Mouse (Mus musculus): ENCODE measurements around the gene Hsp90ab1.

The Hsp90ab1 gene

GRCm38 (mm10) chr17:45578843-45579242 is 5.8 kb upstream of the Hsp90ab1 start:
- no peak for DNase-seq

DNA sequence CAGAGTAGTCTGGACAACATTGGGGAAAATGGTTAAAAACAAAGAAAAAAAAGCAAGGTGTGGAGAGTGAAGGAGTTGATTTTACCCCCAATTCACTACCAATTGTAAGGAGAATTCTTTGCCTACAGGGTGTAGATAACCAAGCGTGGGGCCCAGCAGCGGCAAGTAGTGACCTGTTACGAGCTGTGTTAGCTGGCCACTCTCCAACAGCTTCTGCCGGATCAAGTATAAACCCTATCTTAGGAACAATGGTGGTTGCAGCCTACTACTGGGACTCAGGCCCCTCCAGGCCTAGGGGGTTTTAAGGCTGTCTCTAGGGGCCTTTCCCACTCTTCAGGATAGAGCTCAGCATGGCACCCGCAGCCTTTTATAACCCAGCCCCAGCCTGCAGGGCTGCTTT is 5.2 kb upstream of the Hsp90ab1 start:
- DNase-seq, result no peak

- no peak for DNase-seq
These were observed 2.2 kb upstream of the Hsp90ab1 start for GRCm38 (mm10) chr17:45575123-45575897.

DNA sequence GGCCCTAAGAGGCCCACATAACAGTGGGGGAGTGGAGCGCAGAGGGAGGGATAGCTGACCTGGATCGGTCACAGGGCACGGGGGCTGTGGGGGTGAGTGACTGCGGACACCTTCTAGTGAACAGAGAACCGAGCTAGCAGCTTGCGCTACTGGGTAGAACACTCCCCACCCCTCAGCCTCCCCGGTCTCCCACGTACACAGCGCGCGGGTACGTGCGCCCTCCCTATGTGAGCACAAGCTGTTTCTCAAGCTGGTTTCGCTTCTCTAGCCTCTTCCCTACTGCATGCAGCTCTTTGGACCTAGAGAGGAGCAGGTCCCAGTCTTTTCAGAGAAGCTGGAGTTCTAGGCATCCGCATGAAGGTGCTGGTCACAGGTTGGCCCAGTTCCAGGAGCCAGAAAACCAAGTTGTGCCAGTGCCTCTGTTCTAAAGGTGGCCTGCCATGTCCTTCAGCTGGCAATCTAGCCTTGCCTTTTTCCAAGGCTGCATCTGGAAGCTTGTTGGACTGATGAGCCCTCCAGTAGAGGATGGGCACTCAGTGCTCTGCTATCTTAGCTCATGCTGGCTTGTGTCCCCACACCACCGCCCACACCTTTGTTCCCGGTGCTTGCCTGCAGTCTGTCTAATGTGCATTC is 1.2 kb upstream of the Hsp90ab1 start:
- DNase-seq, result peak; percentile 80

DNA sequence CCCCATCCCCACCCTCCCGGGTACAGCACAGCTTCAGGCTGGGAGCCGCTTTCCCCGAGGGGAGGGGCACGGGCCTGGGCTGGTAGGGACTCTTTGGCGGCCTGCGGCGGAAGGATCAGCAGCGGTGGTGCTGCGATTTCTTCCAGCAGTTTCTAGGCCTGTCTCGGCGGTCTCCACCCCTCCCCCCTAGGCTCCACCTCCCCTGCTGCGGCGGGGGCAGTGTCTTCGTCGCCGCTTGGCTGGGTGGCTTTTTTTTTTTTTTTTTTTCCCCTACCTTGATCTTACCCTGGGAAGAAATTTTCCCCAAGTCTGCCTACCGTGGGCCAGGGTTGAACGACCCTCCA is 681 bp upstream of the Hsp90ab1 start:
- peak; percentile 97 to 98 for DNase-seq

- peak; percentile 65 to 69 for DNase-seq
These were observed 676 bp downstream of the Hsp90ab1 start for GRCm38 (mm10) chr17:45572103-45573086.

- no peak for DNase-seq
These were observed 3.1 kb downstream of the Hsp90ab1 start for GRCm38 (mm10) chr17:45569999-45570398.

DNA sequence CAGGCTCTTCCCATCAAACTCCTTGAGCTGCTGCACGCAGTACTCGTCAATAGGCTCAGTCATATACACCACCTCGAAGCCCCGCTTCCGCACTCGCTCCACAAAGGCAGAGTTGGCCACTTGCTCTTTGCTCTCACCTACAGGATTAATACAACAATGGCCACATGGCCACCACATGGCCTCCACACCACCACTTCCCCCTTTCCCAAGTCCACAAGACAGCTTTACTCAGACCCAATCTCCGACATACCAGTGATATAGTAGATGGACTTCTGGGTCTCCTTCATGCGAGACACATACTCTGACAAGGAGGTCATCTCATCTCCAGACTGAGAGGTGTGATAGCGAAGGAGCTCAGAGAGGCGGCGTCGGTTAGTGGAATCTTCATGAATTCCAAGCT is 4.1 kb downstream of the Hsp90ab1 start:
- no peak for DNase-seq

- no peak for DNase-seq
These were observed 5.9 kb downstream of the Hsp90ab1 start for GRCm38 (mm10) chr17:45567162-45567601.

DNA sequence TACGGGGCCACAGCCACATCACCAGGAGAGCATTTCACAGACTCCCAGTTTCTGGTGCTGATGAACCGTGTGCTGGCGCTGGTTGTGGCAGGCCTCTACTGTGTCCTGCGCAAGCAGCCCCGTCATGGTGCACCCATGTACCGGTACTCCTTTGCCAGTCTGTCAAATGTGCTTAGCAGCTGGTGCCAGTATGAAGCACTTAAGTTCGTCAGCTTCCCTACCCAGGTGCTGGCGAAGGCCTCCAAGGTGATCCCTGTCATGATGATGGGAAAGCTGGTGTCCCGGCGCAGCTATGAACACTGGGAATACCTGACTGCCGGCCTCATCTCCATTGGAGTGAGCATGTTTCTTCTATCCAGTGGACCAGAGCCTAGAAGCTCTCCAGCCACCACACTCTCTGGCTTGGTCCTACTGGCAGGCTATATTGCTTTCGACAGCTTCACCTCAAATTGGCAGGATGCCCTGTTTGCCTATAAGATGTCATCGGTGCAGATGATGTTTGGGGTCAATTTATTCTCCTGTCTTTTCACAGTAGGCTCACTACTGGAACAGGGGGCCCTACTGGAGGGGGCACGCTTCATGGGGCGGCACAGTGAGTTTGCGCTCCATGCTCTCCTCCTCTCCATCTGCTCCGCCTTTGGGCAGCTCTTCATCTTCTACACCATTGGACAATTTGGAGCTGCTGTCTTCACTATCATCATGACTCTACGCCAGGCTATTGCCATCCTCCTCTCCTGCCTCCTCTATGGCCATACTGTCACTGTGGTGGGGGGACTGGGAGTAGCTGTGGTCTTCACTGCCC is 6.5 kb downstream of the Hsp90ab1 start:
- no peak for DNase-seq

GRCm38 (mm10) chr17:45566031-45566359 is 7.1 kb downstream of the Hsp90ab1 start:
- DNase-seq, result no peak

GRCm38 (mm10) chr17:45565103-45565502 is 8.0 kb downstream of the Hsp90ab1 start:
- DNase-seq, result no peak

GRCm38 (mm10) chr17:45564531-45565084 is 8.5 kb downstream of the Hsp90ab1 start:
- DNase-seq, result no peak

GRCm38 (mm10) chr17:45563655-45564530 is 9.2 kb downstream of the Hsp90ab1 start, which contains the start of gene Slc35b2:
Slc35b2 (plus strand) TSS chr17:45563874.
- peak; percentile 90 to 94 for DNase-seq

GRCm38 (mm10) chr17:45563216-45563615 is 9.9 kb downstream of the Hsp90ab1 start:
- no peak for DNase-seq

- peak; percentile 53 to 72 for DNase-seq
These were observed 13.1 kb downstream of the Hsp90ab1 start for GRCm38 (mm10) chr17:45559732-45560525.

- DNase-seq, result peak in 1 of 2 experiments; percentile 38
These were observed 14.8 kb downstream of the Hsp90ab1 start for GRCm38 (mm10) chr17:45557998-45558862.

DNA sequence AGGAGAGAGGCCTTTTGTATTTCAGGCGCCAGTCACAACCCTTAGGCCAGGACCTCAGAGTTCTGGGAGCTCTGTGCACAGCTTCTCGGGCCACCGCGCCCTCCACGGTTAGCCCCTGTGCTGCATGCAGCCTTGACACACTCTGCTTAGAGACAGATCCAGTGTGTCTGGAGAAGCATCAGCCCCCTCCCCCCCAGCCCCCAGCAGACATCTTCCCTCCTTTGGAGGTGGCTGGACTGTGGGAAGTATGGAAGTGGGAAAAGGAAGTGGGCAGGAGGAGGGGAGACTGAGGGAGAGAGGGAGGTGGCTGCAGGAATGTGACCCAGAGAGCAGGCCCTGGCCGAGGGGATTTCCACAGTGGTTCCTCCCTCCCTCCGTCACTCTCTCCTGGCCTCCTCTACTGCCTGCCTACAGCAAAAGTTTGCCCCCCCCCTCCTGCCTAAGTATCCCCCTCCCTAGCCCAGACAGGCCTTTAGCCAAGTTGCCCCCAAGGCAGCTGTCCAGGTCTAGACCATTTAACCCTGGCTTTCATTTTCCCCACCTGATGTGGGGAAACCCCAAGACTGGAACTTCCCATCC is 15.7 kb downstream of the Hsp90ab1 start:
- DNase-seq, result no peak
